Mouse (Mus musculus): ENCODE data around the gene Psd. TPM values are rescaled to one million over a fixed set of nuclear protein-coding genes. Genes with fewer than 3 reads are reported as not detected.

Gene Psd
- total RNA-seq, 1 experiment from 2014 or later = 0.76 TPM

- ATAC-seq (replicated peaks; ENCODE audit: insufficient number of reproducible peaks, low FRiP score, low TSS enrichment, poor library complexity, severe bottlenecking) = no peak
Measured at GRCm38 (mm10) chr19:46344710-46345419, 17.9 kb upstream of the Psd start.

DNA sequence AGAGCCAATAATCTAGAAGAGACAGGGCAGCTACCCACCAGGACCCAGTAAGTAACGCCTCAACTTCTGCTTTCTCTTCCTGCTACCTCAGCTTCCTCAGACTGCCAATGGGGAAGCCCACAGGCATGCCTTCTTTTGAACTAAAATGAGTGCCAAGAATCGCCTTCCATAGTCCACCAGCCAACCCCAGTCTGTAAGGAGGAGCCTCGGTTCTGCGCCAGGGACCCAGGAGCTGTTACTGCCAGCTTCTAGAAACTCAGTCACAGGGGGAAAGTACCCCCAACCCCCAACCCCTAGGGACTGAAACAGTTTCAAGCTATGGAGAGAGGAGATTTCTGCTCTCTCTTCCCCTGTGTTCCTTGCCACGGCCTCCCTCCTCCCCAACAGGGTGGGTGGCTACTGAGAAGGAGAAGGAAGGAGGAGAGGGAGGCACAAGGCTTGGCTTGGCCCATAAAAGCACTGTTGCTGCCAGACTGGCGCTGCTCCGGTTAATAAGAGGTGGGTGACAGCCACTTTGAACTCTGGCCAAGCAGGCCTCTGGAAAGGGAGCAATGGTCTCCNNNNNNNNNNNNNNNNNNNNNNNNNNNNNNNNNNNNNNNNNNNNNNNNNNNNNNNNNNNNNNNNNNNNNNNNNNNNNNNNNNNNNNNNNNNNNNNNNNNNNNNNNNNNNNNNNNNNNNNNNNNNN, 12.5 kb upstream of the Psd start:
- ATAC-seq (replicated peaks; ENCODE audit: insufficient number of reproducible peaks, low FRiP score, low TSS enrichment, poor library complexity, severe bottlenecking) = peak; percentile 67

DNA sequence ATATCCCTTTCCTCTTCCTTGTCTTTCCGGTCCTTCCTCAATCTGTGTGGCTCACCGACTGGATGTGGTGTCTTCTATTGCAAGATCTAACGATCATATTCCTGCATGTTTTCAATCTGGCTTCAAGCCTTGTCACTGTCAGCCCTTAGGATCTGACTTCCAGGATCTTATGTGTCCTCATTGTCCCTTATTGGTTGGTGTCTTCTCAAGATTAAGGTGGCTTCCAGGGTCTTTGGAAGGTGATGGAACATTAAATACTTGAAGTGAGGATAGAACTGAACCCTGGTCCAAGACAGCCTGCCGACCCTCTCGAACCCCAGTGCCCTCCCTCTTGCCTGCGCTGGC, 12.0 kb upstream of the Psd start:
- ATAC-seq (replicated peaks; ENCODE audit: insufficient number of reproducible peaks, low FRiP score, low TSS enrichment, poor library complexity, severe bottlenecking) = peak; percentile 1; the same call in 1 of the 2 replicates

- ATAC-seq (replicated peaks; ENCODE audit: insufficient number of reproducible peaks, low FRiP score, low TSS enrichment, poor library complexity, severe bottlenecking) = peak; percentile 76
Measured at GRCm38 (mm10) chr19:46338331-46338936, 11.5 kb upstream of the Psd start, which contains the start of gene Cuedc2. Gene Cuedc2, minus strand, starts transcription at chr19:46338702.

DNA sequence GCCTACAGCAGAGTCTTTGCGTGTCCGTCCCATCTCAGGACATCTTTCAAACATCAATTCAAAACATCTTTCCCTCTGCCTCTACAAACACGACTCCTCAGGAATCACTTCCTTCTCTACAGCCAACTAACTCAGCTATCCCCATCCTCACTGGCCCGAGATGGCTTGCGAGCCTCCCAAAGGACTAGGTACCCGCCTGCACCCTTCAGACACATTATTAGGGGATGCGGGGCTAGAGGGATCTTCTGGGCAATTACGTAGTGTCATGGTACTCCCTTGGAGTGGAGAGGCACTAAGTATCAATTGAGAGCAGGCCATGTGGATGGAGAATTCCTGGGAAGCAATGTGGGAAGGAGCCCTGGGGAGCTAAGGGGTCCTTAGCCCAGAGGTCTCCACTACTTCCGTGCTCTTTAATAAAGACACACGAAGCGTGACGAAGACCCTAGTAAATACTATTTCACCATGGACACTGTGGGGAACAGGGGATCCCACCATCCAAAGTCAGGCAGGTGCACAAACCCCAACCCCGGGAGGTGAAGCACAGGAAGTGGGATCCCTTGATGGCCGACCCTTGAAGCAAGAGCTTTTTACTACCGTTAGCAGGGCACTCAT, 10.9 kb upstream of the Psd start:
- ATAC-seq (replicated peaks; ENCODE audit: insufficient number of reproducible peaks, low FRiP score, low TSS enrichment, poor library complexity, severe bottlenecking) = no peak

GRCm38 (mm10) chr19:46333906-46334305, 7.0 kb upstream of the Psd start:
- no peak for ATAC-seq (replicated peaks; ENCODE audit: insufficient number of reproducible peaks, low FRiP score, low TSS enrichment, poor library complexity, severe bottlenecking)

- ATAC-seq (replicated peaks; ENCODE audit: insufficient number of reproducible peaks, low FRiP score, low TSS enrichment, poor library complexity, severe bottlenecking) = no peak
Measured at GRCm38 (mm10) chr19:46332721-46333339, 5.9 kb upstream of the Psd start.

DNA sequence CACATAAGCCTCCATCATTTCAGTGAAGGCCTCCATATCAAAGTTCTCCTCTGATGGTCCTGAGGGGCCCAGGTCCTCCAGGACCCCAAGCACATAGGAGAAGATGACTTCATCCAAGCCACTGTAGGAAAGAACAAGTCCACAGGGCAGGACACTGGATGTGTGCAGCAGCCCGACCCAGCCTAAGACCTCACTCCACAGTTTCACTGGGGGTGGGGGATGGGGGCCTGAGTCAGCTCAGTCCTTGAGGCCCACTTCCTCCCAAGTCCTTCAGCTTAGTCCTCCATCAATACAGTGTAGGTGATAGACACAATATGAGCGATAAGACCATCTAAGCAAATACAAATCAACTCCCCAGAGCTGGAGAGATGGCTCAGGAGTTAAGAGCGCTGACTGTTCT, 5.0 kb upstream of the Psd start:
- ATAC-seq (replicated peaks; ENCODE audit: insufficient number of reproducible peaks, low FRiP score, low TSS enrichment, poor library complexity, severe bottlenecking) = no peak

DNA sequence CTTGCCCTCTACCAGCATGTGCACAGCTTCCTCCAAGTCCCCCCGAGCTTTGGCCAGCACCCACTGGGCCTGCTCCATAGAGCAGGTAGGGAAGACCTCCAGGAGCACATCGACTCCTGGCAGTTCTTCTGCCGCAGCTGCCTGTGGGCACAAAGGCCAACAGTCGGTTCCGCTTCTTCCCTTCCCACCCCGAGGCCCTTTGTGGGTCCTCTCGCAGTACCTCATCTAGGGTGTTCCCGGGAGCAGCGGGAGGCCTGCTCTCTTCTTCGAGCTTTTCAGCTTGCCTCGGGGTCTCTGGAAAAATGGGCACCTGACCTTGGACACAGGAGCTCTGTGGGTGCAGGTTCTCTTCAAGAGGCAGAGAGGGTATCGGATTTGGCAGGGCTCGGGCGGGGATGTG, 4.4 kb upstream of the Psd start:
- no peak for ATAC-seq (replicated peaks; ENCODE audit: insufficient number of reproducible peaks, low FRiP score, low TSS enrichment, poor library complexity, severe bottlenecking)

- no peak for ATAC-seq (replicated peaks; ENCODE audit: insufficient number of reproducible peaks, low FRiP score, low TSS enrichment, poor library complexity, severe bottlenecking)
Measured at GRCm38 (mm10) chr19:46330696-46331095, 3.7 kb upstream of the Psd start.

DNA sequence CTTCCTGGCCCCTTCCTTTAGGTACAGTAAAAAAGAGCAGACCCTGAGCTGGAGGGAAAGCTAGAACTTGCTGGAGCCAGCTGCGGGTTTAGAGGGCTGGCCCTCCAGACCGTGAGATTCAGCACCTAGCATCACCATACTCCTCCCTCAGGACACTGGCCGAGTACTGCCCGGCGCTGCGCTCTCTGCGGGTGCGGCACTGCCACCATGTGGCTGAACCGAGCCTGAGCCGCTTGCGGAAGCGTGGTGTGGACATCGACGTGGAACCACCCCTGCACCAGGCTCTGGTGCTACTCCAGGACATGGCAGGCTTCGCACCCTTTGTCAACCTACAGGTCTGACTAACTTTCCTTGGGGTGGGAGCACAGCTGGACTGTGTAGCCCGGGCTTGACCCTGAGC, 3.0 kb upstream of the Psd start:
- peak; percentile 70 for ATAC-seq (replicated peaks; ENCODE audit: insufficient number of reproducible peaks, low FRiP score, low TSS enrichment, poor library complexity, severe bottlenecking)

- no peak for ATAC-seq (replicated peaks; ENCODE audit: insufficient number of reproducible peaks, low FRiP score, low TSS enrichment, poor library complexity, severe bottlenecking)
Measured at GRCm38 (mm10) chr19:46329031-46329641, 2.2 kb upstream of the Psd start.

- ATAC-seq (replicated peaks; ENCODE audit: insufficient number of reproducible peaks, low FRiP score, low TSS enrichment, poor library complexity, severe bottlenecking) = peak; percentile 68
Measured at GRCm38 (mm10) chr19:46328081-46329030, 1.4 kb upstream of the Psd start, which contains the start of gene Fbxl15. Gene Fbxl15, plus strand, starts transcription at chr19:46328184.

- ATAC-seq (replicated peaks; ENCODE audit: insufficient number of reproducible peaks, low FRiP score, low TSS enrichment, poor library complexity, severe bottlenecking) = no peak
Measured at GRCm38 (mm10) chr19:46327531-46328064, 642 bp upstream of the Psd start.

GRCm38 (mm10) chr19:46326019-46326755, 769 bp downstream of the Psd start:
- no peak for ATAC-seq (replicated peaks; ENCODE audit: insufficient number of reproducible peaks, low FRiP score, low TSS enrichment, poor library complexity, severe bottlenecking)

GRCm38 (mm10) chr19:46324918-46325317, 2.0 kb downstream of the Psd start:
- no peak for ATAC-seq (replicated peaks; ENCODE audit: insufficient number of reproducible peaks, low FRiP score, low TSS enrichment, poor library complexity, severe bottlenecking)

- no peak for ATAC-seq (replicated peaks; ENCODE audit: insufficient number of reproducible peaks, low FRiP score, low TSS enrichment, poor library complexity, severe bottlenecking)
Measured at GRCm38 (mm10) chr19:46324366-46324765, 2.6 kb downstream of the Psd start.
